Mouse (Mus musculus) E14TG2a.4 (cell line): ENCODE measurements around the gene Tspan7.

Experiments
- H3K27me3 ChIP-seq: 2 replicates; pipeline ENCODE4 v1.6.1; 2014; ENCODE audit warnings: low read length, control low read depth; ENCODE audit not compliant: insufficient read depth
- H3K36me3 ChIP-seq: 2 replicates; pipeline ENCODE4 v1.6.1; 2014; ENCODE audit warnings: low read length, control low read depth; ENCODE audit not compliant: insufficient read depth
- H3K4me1 ChIP-seq: replicated peaks from 2 replicates; pipeline ENCODE4 v1.6.1; 2014; ENCODE audit warnings: low read depth, low read length, control low read depth
- H3K4me3 ChIP-seq: replicated peaks from 2 replicates; pipeline ENCODE4 v1.5.1; 2014; ENCODE audit warnings: mild to moderate bottlenecking, low read length
- H3K9me3 ChIP-seq: 2 replicates; pipeline ENCODE4 v1.6.1; 2014; ENCODE audit warnings: low read length, control low read depth
- CTCF ChIP-seq: conservative IDR thresholded peaks from 2 replicates; pipeline ENCODE4 v1.5.1; 2014; ENCODE audit warnings: low read length
- NANOG ChIP-seq: IDR thresholded peaks from 2 replicates; pipeline ENCODE4 v1.6.1; 2014; ENCODE audit warnings: borderline replicate concordance, low read length, mixed read lengths
- POU5F1 ChIP-seq: IDR thresholded peaks from 2 replicates; pipeline ENCODE4 v1.6.1; 2014; ENCODE audit warnings: low read length, borderline replicate concordance

Gene Tspan7

DNA sequence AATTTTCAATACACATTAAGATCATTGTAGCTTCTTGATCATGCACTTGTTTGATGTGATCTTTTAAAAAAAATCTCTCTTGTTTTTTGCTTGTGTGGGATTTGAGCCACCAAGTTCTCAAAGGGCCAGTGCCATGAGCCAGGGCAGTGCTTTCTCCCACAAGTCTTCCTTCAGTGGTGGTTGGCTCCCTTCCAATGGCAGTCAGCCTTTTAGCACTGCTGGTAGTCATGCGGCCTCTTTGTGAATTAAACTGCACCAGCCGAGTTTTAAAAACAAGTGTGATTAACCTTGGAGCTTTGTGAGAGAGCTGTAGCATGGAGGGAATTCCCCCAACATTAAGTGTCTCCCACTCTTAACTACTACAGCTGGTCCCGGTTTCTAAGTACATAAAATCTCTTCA is 89.6 kb downstream of the Tspan7 start:
- no peaks in the 10 kb centered on the region for H3K36me3 ChIP-seq
- H3K27me3 ChIP-seq: no peaks in the 10 kb centered on the region
- H3K4me1 ChIP-seq: no peaks in the 10 kb centered on the region
- no peaks in the 10 kb centered on the region for H3K9me3 ChIP-seq
- no peak overlapping the region for H3K4me3 ChIP-seq
- TF ChIP-seq NANOG: no peak
- no peak for TF ChIP-seq CTCF
- no peak for TF ChIP-seq POU5F1

DNA sequence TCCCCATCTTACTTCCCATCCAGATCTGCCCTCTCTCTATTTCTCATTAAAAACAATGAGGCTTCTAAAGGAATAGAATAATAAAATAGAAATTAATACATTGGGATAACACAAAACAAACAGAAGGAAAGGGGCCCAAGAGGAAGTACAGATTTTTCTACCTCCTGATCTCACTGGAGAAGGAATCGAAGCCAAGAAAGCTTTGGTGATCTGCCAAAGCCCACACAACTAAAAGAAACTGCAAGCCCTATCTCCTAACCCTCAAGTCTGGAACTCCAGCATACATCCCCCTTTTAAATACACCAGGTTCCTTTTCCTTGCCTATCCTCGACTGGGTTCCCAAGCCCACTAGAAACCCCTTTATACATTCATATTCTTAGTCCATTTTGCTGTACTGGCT is 90.4 kb downstream of the Tspan7 start:
- H3K36me3 ChIP-seq: no peaks in the 10 kb centered on the region
- no peaks in the 10 kb centered on the region for H3K27me3 ChIP-seq
- H3K9me3 ChIP-seq: no peaks in the 10 kb centered on the region
- TF ChIP-seq POU5F1: no peak
- TF ChIP-seq CTCF: no peak
- TF ChIP-seq NANOG: no peak
- no peaks in the 10 kb centered on the region for H3K4me1 ChIP-seq
- H3K4me3 ChIP-seq: no peak overlapping the region

DNA sequence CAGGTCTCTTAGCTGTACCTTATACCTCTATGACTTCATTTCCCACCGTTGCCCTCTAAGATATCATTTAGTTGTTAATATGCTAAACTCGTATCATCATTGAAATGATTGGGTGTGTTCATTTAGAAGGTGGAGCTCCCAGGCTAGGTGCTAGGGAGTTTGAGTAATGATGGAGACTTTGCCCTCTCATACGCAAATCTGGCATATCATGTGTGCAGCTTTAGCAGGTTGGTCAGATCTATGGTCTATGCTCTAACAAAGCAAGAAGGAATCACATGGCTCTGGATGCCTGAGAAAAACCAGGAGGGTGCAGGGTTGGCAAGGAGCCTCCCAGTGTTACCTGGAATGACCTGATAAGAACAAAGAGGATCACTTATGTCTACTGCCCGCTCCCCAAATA is 91.4 kb downstream of the Tspan7 start:
- TF ChIP-seq NANOG: no peak
- no peak for TF ChIP-seq CTCF
- TF ChIP-seq POU5F1: no peak
- H3K27me3 ChIP-seq: no peaks in the 10 kb centered on the region
- H3K36me3 ChIP-seq: no peaks in the 10 kb centered on the region
- no peaks in the 10 kb centered on the region for H3K4me1 ChIP-seq
- H3K4me3 ChIP-seq: no peak overlapping the region
- no peaks in the 10 kb centered on the region for H3K9me3 ChIP-seq

DNA sequence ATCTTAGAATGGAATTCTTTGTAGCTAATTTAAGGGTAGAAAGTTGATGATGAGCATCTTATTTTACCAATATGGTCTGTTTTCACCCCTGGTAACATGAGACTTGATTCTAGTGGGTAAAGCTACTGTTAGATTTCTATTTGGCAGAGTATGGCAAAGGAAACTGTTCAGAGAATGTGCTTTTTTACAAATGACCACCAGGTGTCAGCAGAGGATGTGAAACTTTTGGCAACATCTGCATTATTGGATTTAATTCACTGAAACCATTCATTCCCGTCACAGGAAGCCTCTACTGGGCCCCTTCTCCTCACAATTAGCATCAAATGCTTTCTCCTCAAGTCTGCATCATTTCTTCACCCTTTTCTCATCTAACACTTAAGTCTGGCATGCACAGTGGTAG is 92.4 kb downstream of the Tspan7 start:
- H3K27me3 ChIP-seq: no peaks in the 10 kb centered on the region
- no peaks in the 10 kb centered on the region for H3K4me1 ChIP-seq
- no peaks in the 10 kb centered on the region for H3K36me3 ChIP-seq
- TF ChIP-seq POU5F1 (no peak), CTCF (peak; percentile 34)
- no peak overlapping the region for H3K4me3 ChIP-seq
- H3K9me3 ChIP-seq: no peaks in the 10 kb centered on the region

DNA sequence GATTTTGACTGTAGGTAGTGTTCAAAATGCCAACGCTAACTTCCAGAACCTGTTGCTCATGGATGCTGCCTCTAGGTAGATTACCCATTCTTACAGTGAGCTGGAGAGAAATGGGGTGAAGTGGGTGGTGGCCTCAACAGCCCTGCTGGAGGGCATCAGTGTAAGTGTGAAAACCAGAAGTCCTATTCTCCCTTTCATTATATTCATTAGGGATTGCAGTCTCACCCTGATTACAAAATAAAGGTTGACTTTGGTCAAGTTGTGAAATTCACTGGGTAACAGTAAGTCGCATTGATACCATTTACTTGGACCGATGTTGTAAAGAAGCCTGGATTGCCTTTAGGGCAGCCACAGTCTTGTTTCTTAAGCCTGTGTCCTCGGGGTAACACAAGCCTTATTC is 97.8 kb downstream of the Tspan7 start:
- no peak overlapping the region for H3K4me3 ChIP-seq

DNA sequence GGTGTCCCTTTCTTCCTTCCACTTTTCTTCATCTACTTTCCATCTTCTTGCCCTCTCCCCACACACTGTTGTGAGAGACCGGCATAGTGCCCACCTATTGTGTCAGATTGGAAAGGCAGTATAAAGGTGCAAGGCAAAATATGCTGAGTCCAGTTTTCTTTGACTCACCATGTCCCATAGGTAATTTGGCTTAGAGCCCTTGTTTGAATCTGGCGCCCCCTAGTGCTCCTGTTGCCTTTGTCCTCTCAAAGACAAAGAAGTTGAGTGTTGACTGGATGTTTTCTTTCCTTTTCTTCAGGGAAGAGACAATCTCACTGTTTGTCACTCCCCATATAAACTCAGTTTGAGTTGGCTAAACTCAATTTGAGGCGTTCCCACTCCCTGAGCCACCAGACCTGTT is 107.3 kb downstream of the Tspan7 start:
- Histone ChIP-seq H3K27me3 (no peaks in the 10 kb centered on the region), H3K4me1 (no peaks in the 10 kb centered on the region), H3K36me3 (no peaks in the 10 kb centered on the region), H3K4me3 (no peak overlapping the region), H3K9me3 (no peaks in the 10 kb centered on the region)
- peak; percentile 42 for TF ChIP-seq CTCF
- no peak for TF ChIP-seq NANOG
- TF ChIP-seq POU5F1: no peak

More for the DNA sequence above, 97.8 kb downstream of the Tspan7 start:
- Histone ChIP-seq H3K36me3 (no peaks in the 10 kb centered on the region), H3K4me1 (no peaks in the 10 kb centered on the region), H3K9me3 (no peaks in the 10 kb centered on the region), H3K27me3 (no peaks in the 10 kb centered on the region)
- TF ChIP-seq NANOG (no peak), CTCF (no peak)

DNA sequence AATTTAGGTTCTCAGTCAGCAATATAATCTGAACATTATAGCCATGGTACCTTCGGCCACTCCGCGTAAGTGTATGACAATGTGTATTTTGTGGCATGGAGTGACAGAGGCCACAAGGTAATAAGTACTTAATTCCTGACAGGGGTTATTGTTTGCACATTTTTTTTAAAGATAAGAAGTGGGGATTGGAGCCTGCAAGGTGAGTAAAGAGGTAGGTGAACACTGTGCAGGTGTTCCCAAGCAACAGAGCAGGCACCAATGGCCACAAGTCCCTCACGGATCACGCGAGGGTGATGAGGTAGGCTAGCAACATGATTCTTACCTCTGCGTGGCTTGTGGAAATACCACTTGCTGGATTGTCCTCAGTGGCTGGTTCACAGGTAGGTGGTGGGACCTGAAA is 108.6 kb downstream of the Tspan7 start:
- no peak for TF ChIP-seq NANOG
- Histone ChIP-seq H3K27me3 (no peaks in the 10 kb centered on the region), H3K9me3 (no peaks in the 10 kb centered on the region), H3K4me1 (no peaks in the 10 kb centered on the region), H3K36me3 (no peaks in the 10 kb centered on the region), H3K4me3 (no peak overlapping the region)

DNA sequence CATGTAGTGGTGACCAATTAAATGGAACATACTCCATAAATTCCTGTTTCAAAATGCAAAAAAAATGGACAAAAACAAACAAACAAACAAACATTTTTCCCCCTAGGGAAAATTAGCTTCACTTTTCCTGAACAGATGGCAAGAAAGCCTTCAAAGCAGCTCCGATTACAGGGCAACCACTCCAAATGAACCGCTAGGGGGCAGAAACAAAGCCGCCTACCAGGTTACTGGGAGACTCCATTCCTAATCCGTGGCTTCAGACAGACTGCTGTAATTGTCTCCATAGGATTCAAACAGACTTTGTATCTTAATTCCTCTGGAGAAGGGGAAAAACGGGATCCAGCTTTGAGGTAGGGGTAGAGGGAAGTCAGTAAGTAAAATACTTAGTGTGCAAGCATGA is 132.2 kb downstream of the Tspan7 start:
- Histone ChIP-seq H3K27me3 (no peaks in the 10 kb centered on the region), H3K4me1 (no peaks in the 10 kb centered on the region), H3K36me3 (no peaks in the 10 kb centered on the region), H3K9me3 (no peaks in the 10 kb centered on the region), H3K4me3 (no peak overlapping the region)
- TF ChIP-seq POU5F1 (no peak), CTCF (peak; percentile 49)

DNA sequence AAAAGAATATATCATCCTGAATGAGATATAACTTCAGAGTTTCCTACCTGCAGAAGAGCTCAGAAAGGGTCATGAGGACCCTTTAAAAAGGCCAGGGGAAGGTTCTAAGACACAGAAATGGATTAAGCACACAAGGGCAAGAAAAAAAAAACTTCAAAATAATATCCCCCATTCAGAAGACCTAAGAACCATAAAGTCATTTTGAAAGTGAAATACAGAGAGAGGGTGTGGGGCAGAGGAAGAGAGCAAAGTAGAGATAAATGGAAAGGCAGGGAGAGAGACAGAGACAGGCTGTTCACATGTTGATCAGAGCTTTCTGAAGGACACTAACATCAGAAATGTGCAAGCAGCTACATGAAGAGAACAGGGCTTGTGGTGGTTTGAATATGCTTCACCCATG is 156.1 kb downstream of the Tspan7 start:
- Histone ChIP-seq H3K4me3 (no peak overlapping the region), H3K4me1 (no peaks in the 10 kb centered on the region), H3K27me3 (no peaks in the 10 kb centered on the region), H3K36me3 (no peaks in the 10 kb centered on the region), H3K9me3 (no peaks in the 10 kb centered on the region)
- TF ChIP-seq POU5F1: no peak
- no peak for TF ChIP-seq CTCF
- TF ChIP-seq NANOG: no peak
